Mouse (Mus musculus) c-Kit-positive CD71-negative TER-119-negative erythroid progenitor cells, embryonic 14.5 days (primary cell): ENCODE data around the gene Sun5.

Experiments used
- DNase-seq: peaks from one replicate; pipeline ENCODE4 v3.0.0-alpha.2; 2013; ENCODE audit warnings: low read depth

Gene Sun5

DNA sequence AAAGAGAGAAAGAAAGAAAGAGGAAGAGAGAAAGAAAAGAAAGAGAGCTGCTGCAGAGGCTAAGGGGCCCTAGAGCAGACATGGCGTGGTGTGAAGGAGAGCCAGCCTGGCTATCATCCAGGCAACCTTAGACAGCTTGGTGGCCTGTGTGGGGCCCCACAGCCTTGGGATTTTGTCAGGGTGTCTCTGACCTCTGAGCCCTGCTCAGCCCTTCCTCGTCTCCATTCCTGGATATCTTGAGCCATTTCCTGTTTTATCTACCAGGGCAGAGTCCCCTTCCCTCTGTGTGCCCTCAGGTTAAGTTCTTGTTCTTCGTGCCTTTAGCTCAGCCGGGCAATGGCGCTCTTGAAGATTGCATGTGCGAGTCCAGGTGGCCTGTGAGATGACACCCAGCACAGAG lies 62.0 kb downstream of the Sun5 start:
- no peak for DNase-seq

DNA sequence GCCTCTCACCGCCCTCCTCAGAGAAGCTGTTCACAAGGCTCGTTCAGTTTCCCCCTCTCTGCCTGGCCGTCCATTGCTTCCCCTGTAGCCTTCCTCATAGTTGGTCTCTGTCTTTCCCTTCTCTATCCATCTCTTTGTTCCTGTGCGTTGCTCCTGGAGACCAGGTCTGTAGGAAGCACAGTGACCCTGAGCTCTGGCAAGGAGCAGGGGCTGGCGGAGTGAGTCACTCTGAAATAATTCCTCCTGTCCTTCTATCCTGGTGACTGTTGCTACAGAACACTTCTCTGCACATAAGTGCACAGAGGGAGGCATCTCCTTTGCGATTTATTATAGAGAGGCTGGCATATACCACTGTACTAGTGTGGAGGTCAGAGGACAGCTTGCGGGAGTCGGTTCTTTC lies 62.7 kb downstream of the Sun5 start:
- no peak for DNase-seq

DNA sequence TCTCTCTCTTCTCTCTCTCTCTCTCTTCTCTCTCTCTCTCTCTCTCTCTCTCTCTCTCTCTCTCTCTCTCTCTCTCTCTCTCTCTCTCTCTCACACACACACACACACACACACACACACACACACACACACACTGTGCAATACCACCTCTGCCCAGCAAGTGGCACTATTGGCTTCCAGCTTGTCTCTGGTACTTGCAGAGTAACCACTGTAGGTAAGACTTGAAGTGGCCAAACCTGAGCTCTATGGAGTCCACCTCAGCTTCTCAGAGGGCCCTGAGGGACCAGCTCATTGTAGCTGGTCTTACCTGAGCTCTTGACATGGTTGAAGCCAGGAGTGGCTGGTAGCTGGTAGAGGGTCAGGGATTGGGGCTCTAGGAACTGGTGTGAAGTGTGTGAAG lies 63.4 kb downstream of the Sun5 start:
- DNase-seq, result peak; percentile 35
